Mouse (Mus musculus) kidney, embryonic 16.5 days (tissue): Measurements from ENCODE around the gene Cycs. TPM values are rescaled to one million over a fixed set of nuclear protein-coding genes. Genes with fewer than 3 reads are reported as not detected.

Experiments
- ATAC-seq: fragments of 200-750 bp; cut with Nextera tagmentation; 2 replicates; pipeline ENCODE4 v1.8.0; 2017; ENCODE audit warnings: moderate TSS enrichment; ENCODE audit not compliant: low FRiP score, low TSS enrichment
- H3K27ac ChIP-seq: fragments of 300-500 bp; sonication (generic); 2 replicates; pipeline ENCODE4 v1.5.1; 2014; ENCODE audit warnings: low read length
- H3K27me3 ChIP-seq: fragments of 300-500 bp; sonication (generic); 2 replicates; pipeline ENCODE4 v1.6.1; 2014; ENCODE audit warnings: low read length, control low read depth, mixed read lengths; ENCODE audit not compliant: insufficient read depth
- H3K36me3 ChIP-seq: fragments of 300-500 bp; sonication (generic); 2 replicates; pipeline ENCODE4 v1.6.1; 2014; ENCODE audit warnings: low read length, control low read depth, mixed read lengths; ENCODE audit not compliant: insufficient read depth
- H3K4me1 ChIP-seq: fragments of 300-500 bp; sonication (generic); 2 replicates; pipeline ENCODE4 v1.6.1; 2014; ENCODE audit warnings: low read length, control low read depth, mixed read lengths; ENCODE audit not compliant: insufficient read depth
- H3K4me2 ChIP-seq: fragments of 300-500 bp; sonication (generic); replicated peaks from 2 replicates; pipeline ENCODE4 v1.6.1; 2014; ENCODE audit warnings: low read depth, low read length
- H3K4me3 ChIP-seq: fragments of 300-500 bp; sonication (generic); 2 replicates; pipeline ENCODE4 v1.5.1; 2014; ENCODE audit warnings: mild to moderate bottlenecking, low read length
- H3K9ac ChIP-seq: fragments of 300-500 bp; sonication (generic); replicated peaks from 2 replicates; pipeline ENCODE4 v1.6.1; 2014; ENCODE audit warnings: low read length
- H3K9me3 ChIP-seq: fragments of 300-500 bp; sonication (generic); 2 replicates; pipeline ENCODE4 v1.6.1; 2016; ENCODE audit warnings: low read length, control low read depth
- WGBS: fragments of 180-500 bp; shearing (Covaris S2); extraction: QIAGEN DNeasy Blood & Tissue Kit; methylation state at CpG from one replicate; pipeline ENCODE4 v1.1.7; 2014; 5-methylcytosine and 5-hydroxymethylcytosine counted together
- polyA plus RNA-seq: library from polyadenylated mRNA; unstranded; fragments of >200 nt; fragmentation: Nextera tagmentation; extraction: Ambion mirVana; gene quantifications from 2 replicates; pipeline ENCODE4 v1.2.1, GENCODE M21; 2015

The Cycs gene
- 74.4 and 79.4 TPM in 2 replicates for polyA plus RNA-seq

DNA sequence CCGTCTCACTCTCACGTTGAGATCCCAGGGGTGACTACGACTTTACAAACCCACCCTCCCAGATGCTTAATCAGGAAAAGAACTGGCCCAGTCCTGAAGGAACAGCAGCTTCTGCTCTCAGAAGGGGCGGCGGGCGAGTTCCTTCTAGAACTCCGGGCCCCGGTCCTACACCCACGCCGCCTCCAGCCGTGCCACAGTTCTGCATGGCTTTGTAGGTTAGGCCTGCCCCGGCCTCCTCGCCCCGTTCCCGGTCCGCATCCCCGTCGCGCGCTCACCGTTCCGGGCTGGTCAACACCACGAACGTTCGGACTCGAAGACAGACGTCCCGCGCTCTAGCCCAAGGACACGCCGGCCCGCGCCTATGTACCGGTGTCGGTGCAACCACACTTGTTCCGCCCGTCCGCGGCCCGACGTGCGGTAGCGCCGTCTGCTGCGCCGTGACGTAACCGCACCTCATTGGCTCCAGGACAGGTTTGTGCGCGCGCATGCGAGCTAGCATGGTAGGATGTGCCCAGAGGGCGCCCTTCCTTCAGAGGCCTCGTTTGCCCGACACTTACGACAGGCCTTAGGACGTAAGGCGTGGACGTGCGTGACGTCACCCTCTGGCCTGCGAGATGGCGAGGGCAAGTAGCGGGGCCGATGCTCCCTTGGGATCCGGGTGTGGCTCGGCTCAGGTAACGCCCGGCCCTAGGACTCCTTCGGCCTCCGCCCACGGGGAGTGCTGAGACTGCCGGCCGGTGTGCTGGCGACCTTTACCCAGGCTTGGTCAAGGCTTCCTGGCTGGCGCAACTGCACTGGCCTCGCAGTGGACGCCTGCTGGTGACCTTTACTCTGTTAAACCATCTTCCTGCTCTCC, at the start of gene Cycs:
Cycs (minus strand) TSS at position 398 of the 856 bp plus-strand sequence.
- no peaks in the 10 kb centered on the region for H3K27me3 ChIP-seq
- under 1% methylated on average over 78 of the region's 78 CpGs for WGBS
- H3K4me1 ChIP-seq, result peaks cover 9% of the 10 kb centered on the region; the same call in 1 of the 2 replicates
- H3K36me3 ChIP-seq, result peaks cover 7% of the 10 kb centered on the region
- ATAC-seq, result peak; percentile 99
- peak within 1 kb of the TSS; percentile 90 for H3K9ac ChIP-seq
- peak within 1 kb of the TSS; percentile 94 for H3K4me3 ChIP-seq
- peak within 1 kb of the TSS; percentile 79 for H3K27ac ChIP-seq
- H3K9me3 ChIP-seq, result no peaks in the 10 kb centered on the region
- H3K4me2 ChIP-seq, result peak within 1 kb of the TSS; percentile 75

DNA sequence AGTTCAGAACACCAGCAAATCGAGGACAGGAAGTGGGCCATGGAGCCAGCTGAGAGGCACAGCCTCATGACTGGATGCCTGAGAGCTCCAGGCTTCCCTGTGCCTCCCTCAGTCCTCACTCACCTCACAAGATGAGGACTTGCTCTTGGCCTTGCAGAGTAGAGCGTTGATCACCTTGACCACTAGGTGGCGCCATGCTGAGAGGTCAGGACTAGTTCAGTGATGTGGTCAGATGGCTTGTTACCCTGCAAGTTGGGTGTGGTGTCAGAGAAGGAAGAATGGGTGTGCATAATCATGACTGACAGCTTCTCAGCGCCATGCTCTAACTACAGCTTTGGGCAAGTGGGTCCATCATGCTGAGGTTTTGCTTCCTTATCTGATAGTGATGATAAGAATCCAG, 35.3 kb upstream of the Cycs start:
- no peaks in the 10 kb centered on the region for H3K27me3 ChIP-seq
- peaks cover 13% of the 10 kb centered on the region for H3K4me1 ChIP-seq
- no peak overlapping the region for H3K4me2 ChIP-seq
- ATAC-seq, result no peak
- H3K27ac ChIP-seq, result no peak overlapping the region
- no peak overlapping the region for H3K9ac ChIP-seq
- H3K4me3 ChIP-seq, result no peak overlapping the region
- 33% methylated on average over 4 of the region's 4 CpGs for WGBS
- H3K9me3 ChIP-seq, result no peaks in the 10 kb centered on the region
- no peaks in the 10 kb centered on the region for H3K36me3 ChIP-seq

GRCm38 (mm10) chr6:50598560-50598959, 32.2 kb upstream of the Cycs start:
- peak overlapping the region; percentile 31; the same call in 1 of the 2 replicates for H3K27ac ChIP-seq

GRCm38 (mm10) chr6:50596301-50597211, 30.2 kb upstream of the Cycs start, which contains the start of gene 4921507P07Rik:
Gene 4921507P07Rik (minus strand): TSS chr6:50596632.
- 0 out of 2 replicates have a peak within 1 kb of the TSS, but pooled peaks have one; percentile 3 for H3K27ac ChIP-seq
- ATAC-seq, result peak; percentile 97
- peak within 1 kb of the TSS; percentile 77 for H3K9ac ChIP-seq
- no peaks in the 10 kb centered on the region for H3K9me3 ChIP-seq
- under 1% methylated on average over 59 of the region's 62 CpGs for WGBS
- peak within 1 kb of the TSS; percentile 100 for H3K4me2 ChIP-seq
- no peaks in the 10 kb centered on the region for H3K27me3 ChIP-seq
- peak within 1 kb of the TSS; percentile 68 for H3K4me3 ChIP-seq
- H3K36me3 ChIP-seq, result 0 out of 2 replicates have a peak, but pooled peaks cover 3% of the 10 kb centered on the region
- H3K4me1 ChIP-seq, result peaks cover 19% of the 10 kb centered on the region

More at GRCm38 (mm10) chr6:50598560-50598959, 32.2 kb upstream of the Cycs start:
- no peak for ATAC-seq
- no peaks in the 10 kb centered on the region for H3K27me3 ChIP-seq
- H3K4me1 ChIP-seq, result peaks cover 19% of the 10 kb centered on the region
- H3K9me3 ChIP-seq, result no peaks in the 10 kb centered on the region
- no peak overlapping the region for H3K4me3 ChIP-seq
- WGBS, result 40% methylated on average over 5 of the region's 5 CpGs
- 0 out of 2 replicates have a peak, but pooled peaks cover 3% of the 10 kb centered on the region for H3K36me3 ChIP-seq
- H3K4me2 ChIP-seq, result no peak overlapping the region
- H3K9ac ChIP-seq, result no peak overlapping the region

DNA sequence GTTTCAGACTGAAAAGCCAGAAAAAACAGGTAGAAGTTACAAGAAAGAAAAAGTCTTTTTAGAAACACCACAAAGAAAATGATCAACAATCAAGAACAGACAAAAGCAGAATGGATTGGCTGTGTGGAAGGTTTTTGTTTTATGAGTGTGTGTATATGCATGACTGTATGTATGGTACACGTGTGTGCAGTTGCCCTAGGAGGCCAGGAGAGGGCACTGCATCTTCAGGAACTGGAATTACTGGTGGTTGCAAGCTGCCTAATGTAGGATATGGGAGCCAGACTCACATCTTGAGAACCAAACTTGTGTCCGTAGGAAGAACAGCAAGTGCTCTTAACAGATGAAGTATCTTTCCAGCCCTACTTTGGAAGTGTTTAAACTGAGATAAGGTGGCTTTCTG, 28.0 kb upstream of the Cycs start:
- Histone ChIP-seq H3K9me3 (no peaks in the 10 kb centered on the region), H3K4me1 (peaks cover 19% of the 10 kb centered on the region), H3K4me2 (no peak overlapping the region), H3K27ac (no peak overlapping the region), H3K27me3 (no peaks in the 10 kb centered on the region), H3K36me3 (0 out of 2 replicates have a peak, but pooled peaks cover 3% of the 10 kb centered on the region), H3K4me3 (no peak overlapping the region), H3K9ac (no peak overlapping the region)
- 81% methylated on average over 2 of the region's 2 CpGs for WGBS
- no peak for ATAC-seq

- Histone ChIP-seq H3K4me1 (peaks cover 19% of the 10 kb centered on the region), H3K27me3 (no peaks in the 10 kb centered on the region)
Measured at GRCm38 (mm10) chr6:50593334-50593845, 27.1 kb upstream of the Cycs start.

GRCm38 (mm10) chr6:50590234-50590633, 23.9 kb upstream of the Cycs start:
- Histone ChIP-seq H3K36me3 (0 out of 2 replicates have a peak, but pooled peaks cover 3% of the 10 kb centered on the region), H3K4me3 (no peak overlapping the region), H3K4me2 (no peak overlapping the region), H3K27me3 (no peaks in the 10 kb centered on the region), H3K9me3 (no peaks in the 10 kb centered on the region), H3K27ac (no peak overlapping the region), H3K4me1 (peaks cover 11% of the 10 kb centered on the region; the same call in 1 of the 2 replicates), H3K9ac (no peak overlapping the region)
- no peak for ATAC-seq
- WGBS, result 77% methylated on average over 3 of the region's 3 CpGs

More at GRCm38 (mm10) chr6:50593334-50593845, 27.1 kb upstream of the Cycs start:
- H3K4me3 ChIP-seq, result no peak overlapping the region
- no peaks in the 10 kb centered on the region for H3K9me3 ChIP-seq
- H3K9ac ChIP-seq, result no peak overlapping the region
- no peak overlapping the region for H3K4me2 ChIP-seq
- WGBS, result 71% methylated on average over 10 of the region's 10 CpGs
- H3K27ac ChIP-seq, result no peak overlapping the region
- ATAC-seq, result no peak
- H3K36me3 ChIP-seq, result 0 out of 2 replicates have a peak, but pooled peaks cover 3% of the 10 kb centered on the region

- H3K4me2 ChIP-seq, result no peak overlapping the region
- no peak for ATAC-seq
- no peak overlapping the region for H3K9ac ChIP-seq
- 88% methylated on average over 1 of the region's 1 CpGs for WGBS
- peaks cover 11% of the 10 kb centered on the region; the same call in 1 of the 2 replicates for H3K4me1 ChIP-seq
- H3K36me3 ChIP-seq, result no peaks in the 10 kb centered on the region
- H3K27me3 ChIP-seq, result no peaks in the 10 kb centered on the region
- H3K4me3 ChIP-seq, result no peak overlapping the region
- H3K27ac ChIP-seq, result no peak overlapping the region
- no peaks in the 10 kb centered on the region for H3K9me3 ChIP-seq
Measured at GRCm38 (mm10) chr6:50588251-50588650, 21.9 kb upstream of the Cycs start.

- no peaks in the 10 kb centered on the region for H3K9me3 ChIP-seq
- WGBS, result 55% methylated on average over 2 of the region's 2 CpGs
- H3K4me2 ChIP-seq, result no peak overlapping the region
- no peak overlapping the region for H3K27ac ChIP-seq
- no peaks in the 10 kb centered on the region for H3K36me3 ChIP-seq
- no peak overlapping the region for H3K4me3 ChIP-seq
- ATAC-seq, result 0 out of 2 replicates have a peak, but pooled peaks have one; percentile 51
- H3K9ac ChIP-seq, result no peak overlapping the region
- peaks cover 11% of the 10 kb centered on the region; the same call in 1 of the 2 replicates for H3K4me1 ChIP-seq
- no peaks in the 10 kb centered on the region for H3K27me3 ChIP-seq
Measured at GRCm38 (mm10) chr6:50587412-50587811, 21.1 kb upstream of the Cycs start.
